Mouse (Mus musculus): ENCODE results near the gene Ssbp2. TPM values are rescaled to one million over a fixed set of nuclear protein-coding genes. Genes with fewer than 3 reads are reported as not detected.

Gene Ssbp2
- total RNA-seq, 2 experiments from 2014 or later, result 42.0 to 50.9 TPM

DNA sequence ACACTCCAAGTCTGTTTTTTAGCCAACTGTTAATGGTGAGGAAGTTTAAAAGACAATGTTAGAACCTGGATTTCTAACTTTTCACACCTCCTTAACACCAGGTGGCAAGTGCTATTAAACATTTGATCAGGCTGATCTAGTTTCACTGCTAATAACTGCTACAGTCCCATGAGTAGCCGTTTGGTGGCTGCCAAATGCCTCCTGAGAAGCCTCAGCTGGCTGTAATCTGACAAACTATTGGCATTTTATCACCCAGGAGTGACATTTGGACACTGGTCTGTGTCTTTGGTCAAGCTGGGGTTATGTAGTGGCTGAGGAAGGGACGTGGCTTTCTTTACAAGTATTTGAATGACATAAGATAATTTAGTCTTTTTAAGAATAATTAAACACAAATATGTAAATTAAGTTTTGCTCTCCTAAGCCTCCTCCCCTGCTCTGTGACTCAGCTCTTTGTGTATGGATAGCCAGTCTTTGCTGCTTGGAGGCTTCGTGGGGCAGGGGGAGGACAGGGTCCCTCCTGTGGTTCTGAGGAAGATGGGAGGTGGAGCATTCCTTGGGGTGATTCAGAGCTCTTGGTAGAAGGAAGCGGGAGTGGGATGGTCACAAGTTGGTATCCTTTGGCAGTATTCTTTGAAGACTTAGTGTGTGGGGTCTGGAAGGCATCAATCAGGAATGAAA is 60.1 kb downstream of the Ssbp2 start:
- no peak for DNase-seq (ENCODE audit: low spot score in 2 of 2)

GRCm38 (mm10) chr13:91520968-91521367 is 60.9 kb downstream of the Ssbp2 start:
- no peak for DNase-seq (ENCODE audit: low spot score in 2 of 2)

DNA sequence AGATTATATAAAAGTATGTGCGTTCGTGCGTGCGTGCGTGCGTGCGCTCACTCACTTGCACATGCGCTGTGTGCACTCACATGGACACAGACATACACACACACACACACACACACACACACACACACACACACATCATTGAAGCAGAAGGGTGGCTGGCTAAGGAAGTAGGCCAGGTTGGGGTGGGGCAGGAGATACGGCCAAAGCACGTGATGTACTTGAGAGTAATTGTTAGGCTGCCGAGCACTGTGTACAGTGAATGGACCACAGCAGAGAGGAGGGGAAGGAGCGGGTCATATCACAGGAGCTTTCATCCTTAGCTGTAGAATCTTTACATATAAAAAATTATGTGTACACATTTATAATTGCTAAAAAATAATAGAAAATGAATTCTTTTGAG is 66.0 kb downstream of the Ssbp2 start:
- DNase-seq (ENCODE audit: low spot score in 2 of 2), result no peak

DNA sequence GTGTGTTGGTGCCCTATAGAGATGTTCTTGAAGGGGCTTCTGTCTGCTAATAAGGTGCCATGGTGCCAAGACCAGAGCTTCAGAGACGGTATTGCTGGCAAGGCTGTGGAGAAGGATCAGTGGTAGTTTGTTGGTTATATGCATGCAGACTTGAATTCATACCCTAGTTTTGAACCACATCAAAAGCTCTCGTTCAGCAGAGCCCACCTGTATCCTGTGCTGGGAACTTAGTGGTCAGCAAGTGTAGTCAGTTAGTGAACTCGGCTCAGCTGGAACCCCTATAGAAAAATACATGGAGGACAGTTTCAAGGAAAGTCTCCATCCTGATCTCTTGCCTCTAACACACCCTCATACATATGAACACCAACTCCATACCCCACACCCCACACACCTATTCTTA is 69.7 kb downstream of the Ssbp2 start:
- no peak for DNase-seq (ENCODE audit: low spot score in 2 of 2)

GRCm38 (mm10) chr13:91536711-91537110 is 76.6 kb downstream of the Ssbp2 start:
- no peak for DNase-seq (ENCODE audit: low spot score in 2 of 2)

DNA sequence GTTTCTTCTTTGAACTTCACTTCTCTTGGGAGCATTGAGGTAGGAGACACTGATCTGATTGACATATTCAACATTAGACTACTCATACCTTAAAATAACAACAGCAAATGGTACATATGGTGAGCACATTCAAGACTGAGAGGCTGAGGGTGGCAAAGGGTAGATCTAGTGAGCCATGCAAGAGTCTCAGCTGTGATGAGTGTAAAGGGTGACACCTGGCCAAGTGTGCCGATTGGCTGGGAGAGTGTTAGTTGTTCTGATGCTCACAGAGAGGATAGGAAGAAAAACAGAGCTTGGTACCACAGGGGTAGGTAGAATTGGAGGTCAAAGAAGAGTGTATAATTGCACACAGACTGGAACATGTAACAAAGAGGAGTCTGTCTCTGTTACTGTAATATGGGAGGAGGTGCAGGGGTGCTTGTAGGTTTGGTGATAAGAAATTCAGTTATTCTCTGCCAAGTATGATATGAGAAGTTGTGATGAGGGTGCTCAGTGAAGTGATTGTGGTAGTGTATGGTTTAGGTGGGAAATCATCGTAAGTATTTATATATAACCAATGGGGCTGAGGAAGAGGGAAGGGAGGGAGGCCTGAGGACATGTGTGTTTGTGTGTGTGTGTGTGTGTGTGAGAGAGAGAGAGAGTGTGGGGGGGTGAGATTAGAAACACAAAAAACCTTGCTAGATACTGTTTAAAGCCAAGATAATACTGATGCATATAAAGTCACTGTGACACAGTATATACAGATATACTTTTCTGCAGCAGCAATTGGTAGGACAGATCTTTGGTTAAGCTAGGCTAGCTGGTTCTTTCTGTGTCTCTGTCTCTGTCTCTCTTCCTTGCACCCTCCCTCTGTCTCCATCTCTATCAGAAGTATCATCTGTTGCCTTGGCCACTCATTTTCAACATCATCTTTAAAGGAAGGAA is 80.3 kb downstream of the Ssbp2 start:
- DNase-seq (ENCODE audit: low spot score in 2 of 2), result no peak

GRCm38 (mm10) chr13:91541069-91541429 is 81.0 kb downstream of the Ssbp2 start:
- DNase-seq (ENCODE audit: low spot score in 2 of 2), result no peak

DNA sequence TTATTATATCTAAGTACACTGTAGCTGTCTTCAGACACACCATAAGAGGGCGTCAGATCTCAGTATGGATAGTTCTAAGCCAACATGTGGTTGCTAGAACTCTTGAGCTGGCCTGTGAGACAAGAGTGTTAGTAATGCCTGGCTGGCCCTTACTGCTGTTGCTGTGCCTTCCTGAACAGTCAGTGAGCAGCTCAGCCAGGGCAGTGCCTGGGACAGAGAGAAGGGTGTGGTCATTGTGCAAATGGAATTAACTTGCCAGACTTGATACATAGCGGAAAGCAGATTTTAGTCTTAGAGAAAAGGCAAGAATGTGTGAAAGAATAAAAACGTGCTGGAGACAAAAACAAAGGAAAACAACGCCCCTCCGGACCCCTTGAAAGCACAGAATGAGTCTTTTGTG is 83.5 kb downstream of the Ssbp2 start:
- no peak for DNase-seq (ENCODE audit: low spot score in 2 of 2)

DNA sequence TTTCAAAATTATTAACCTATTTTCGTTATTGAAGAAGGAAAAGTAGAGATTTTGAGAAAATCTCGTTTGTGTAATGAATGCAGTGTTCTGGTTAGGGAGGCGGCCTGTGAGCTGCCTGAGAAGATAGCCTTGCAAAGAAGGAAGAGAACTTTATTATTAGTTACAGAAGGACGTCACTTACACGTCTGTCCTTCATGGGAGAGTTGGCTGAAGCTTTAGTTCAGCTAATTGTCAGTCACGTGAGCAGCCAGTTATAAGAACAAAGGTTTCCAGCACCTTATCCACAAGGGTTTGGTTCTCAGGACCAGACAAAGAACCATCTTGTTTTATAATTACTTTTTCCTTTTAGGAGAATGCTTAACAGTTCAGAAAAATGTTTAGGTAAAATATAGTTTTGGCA is 104.0 kb downstream of the Ssbp2 start:
- no peak for DNase-seq (ENCODE audit: low spot score in 2 of 2)

GRCm38 (mm10) chr13:91564755-91565154 is 104.7 kb downstream of the Ssbp2 start:
- DNase-seq (ENCODE audit: low spot score in 2 of 2), result no peak

DNA sequence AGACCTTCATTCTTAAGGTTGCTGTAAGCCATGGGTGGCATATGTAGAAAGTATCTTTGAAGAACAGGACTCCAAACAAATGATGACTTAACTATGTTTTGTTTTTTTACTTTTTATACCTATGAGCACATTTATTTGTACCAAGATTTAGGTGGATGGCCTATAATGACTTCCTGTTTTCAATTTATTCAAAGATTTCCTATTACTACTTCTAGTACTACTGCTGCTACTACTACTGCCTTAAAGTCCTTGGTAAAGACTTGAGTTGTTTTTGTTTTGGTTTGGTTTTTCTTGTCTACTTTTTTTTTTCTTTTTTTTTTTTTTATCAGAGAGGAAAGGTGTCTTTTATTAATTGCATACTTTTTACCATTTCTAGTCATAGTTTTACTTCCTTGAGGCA is 121.4 kb downstream of the Ssbp2 start:
- DNase-seq (ENCODE audit: low spot score in 2 of 2), result no peak

DNA sequence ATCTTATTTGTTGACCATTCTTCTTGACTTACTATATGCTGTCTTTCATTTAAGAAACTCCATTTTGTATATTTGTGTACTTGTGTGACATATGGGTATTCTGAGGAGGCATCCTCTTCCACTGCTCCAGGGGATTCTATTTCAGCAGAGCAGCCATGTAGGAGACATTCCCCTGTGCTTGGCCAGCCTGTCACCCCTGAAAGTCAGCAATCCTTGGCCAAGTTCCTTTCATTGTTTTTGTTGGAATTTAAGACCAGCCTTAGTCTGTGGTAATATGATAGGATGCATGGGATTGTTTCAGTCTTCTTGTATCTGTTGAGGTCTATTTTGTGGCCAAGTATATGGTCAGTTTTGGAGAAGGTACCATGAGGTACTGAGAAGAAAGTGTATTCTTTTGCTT is 122.1 kb downstream of the Ssbp2 start:
- no peak for DNase-seq (ENCODE audit: low spot score in 2 of 2)

- DNase-seq (ENCODE audit: low spot score in 2 of 2), result no peak
Observed at GRCm38 (mm10) chr13:91586368-91586767, 126.3 kb downstream of the Ssbp2 start.

- DNase-seq (ENCODE audit: low spot score in 2 of 2), result no peak
Observed at GRCm38 (mm10) chr13:91588475-91588874, 128.4 kb downstream of the Ssbp2 start.

GRCm38 (mm10) chr13:91591863-91592262 is 131.8 kb downstream of the Ssbp2 start:
- no peak for DNase-seq (ENCODE audit: low spot score in 2 of 2)

DNA sequence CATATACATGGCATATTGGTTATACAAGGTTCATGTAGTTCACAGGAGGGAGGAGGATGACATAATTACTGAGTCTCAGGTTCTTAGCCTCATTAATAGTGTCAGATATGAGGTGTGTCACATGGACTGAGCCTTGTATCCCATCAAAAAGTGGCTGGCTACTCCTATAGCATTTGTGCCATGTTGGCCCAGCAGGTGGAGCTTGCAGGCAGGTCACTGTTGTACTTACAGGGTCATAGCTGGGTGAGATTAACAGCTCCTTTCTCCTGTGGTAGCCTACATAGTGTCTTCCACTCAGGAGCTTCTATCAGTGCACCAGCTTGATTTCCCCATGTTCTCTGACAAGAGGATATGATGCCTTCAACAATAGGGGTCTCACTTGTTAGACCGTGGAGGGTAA is 135.2 kb downstream of the Ssbp2 start:
- DNase-seq (ENCODE audit: low spot score in 2 of 2), result no peak

GRCm38 (mm10) chr13:91599594-91599993 is 139.5 kb downstream of the Ssbp2 start:
- DNase-seq (ENCODE audit: low spot score in 2 of 2), result no peak

DNA sequence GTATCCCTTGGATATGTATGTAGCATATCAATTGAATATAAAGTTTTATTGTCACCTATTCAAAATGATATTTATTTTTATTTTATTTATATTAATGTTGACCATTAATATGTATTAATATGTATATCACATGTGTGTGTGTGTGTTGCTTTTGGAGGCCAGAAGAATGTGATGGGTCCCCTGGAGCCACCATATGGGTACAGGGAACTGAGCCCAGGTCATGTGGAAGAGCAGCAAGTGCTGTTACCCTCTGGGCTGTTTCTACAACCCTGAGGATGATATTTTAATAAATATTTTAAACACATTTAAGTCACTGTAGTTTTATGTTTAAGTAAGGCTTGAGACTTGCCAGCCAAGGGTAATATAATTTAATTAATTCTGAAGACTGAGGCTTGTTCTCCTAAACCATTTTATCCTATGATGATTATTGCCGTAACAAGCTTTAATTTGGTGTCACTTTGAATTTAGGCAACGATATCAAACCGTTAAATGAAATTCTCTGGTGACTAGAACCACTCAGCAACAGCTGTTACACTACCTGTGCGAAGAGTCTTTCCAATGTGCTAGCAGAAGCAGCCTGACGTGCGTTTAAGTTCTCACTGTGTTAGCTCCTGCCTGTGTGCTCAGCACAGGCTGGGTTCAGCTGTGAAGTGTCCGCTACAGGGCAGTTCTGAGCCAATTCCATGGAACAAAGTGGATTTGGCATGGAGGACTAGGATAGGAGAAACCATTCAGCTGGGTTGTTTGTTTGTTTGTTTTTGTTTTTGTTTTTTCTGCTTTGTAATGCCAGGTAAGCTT is 145.2 kb downstream of the Ssbp2 start:
- no peak for DNase-seq (ENCODE audit: low spot score in 2 of 2)

GRCm38 (mm10) chr13:91610601-91611000 is 150.5 kb downstream of the Ssbp2 start:
- DNase-seq (ENCODE audit: low spot score in 2 of 2), result no peak

DNA sequence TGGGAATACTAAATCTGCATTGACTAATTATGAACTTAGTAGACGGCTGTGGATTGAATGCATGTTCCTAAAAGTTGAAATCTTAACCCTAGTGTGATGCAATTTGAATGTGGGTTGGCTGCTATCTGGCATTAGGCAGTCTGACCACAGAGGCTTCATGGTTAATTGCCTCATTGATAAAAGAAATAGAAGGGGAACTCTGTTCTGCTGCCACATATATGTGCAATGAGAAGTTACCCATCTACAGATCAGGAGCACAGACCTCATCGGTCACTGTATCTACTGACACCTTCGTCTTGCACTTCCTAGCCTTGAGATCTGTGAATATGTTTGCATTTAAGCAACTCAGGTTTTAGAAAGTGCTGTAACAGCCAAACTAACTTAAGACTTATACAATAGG is 151.8 kb downstream of the Ssbp2 start:
- no peak for DNase-seq (ENCODE audit: low spot score in 2 of 2)

GRCm38 (mm10) chr13:91612578-91612977 is 152.5 kb downstream of the Ssbp2 start:
- no peak for DNase-seq (ENCODE audit: low spot score in 2 of 2)

- no peak for DNase-seq (ENCODE audit: low spot score in 2 of 2)
Observed at GRCm38 (mm10) chr13:91616050-91616449, 156.0 kb downstream of the Ssbp2 start.

Measured in adrenal gland, postnatal 4 days (tissue).